Mouse (Mus musculus) forelimb bud, embryonic 11.5 days (tissue): ENCODE results near the gene Suclg1.

Source experiments
- DNase-seq: peaks from one replicate; pipeline ENCODE4 v3.0.0-alpha.2; 2012; ENCODE audit warnings: low read depth, low spot score

Gene Suclg1

DNA sequence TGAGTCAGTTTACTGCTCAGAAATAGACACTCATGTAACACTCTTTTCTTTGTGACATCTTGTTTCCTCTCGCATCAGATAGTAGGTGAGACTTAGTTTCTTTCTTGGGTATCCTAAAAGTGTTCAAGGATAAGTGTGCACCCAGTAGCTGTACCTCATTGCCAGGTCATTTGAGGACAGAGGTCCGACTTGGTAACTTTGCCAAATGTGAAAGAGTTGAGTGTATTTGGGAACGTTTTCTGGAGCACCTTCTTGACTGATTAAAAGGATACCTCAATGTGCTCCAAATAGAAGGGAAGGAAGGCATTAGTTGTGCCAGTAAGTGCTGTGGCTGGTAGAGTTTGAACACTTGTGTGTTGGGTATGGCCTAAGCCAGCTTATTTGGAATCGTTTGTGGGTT lies 1.7 kb downstream of the Suclg1 start:
- DNase-seq, result no peak

DNA sequence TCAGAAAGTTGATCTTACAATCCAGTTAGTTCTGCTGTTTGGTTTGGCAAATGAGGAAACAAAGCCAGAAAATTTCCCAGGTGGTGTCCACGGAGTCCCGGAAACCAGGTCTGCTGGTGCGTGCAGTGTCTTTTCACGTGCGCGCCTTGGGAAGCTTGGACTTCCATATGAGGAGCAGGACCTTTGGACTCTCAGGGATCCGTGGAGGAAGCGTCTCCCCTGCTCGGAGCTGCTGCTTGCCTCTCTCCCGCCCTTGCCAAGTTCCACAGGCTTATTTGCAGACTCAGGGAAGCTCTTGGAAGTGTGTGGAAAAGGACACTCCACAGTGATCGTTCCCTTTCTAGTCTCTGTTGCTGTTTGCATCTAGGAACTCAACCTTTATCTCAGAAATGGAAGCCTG lies 3.2 kb downstream of the Suclg1 start:
- no peak for DNase-seq

GRCm38 (mm10) chr6:73252396-73252795 lies 4.2 kb downstream of the Suclg1 start:
- DNase-seq, result no peak

GRCm38 (mm10) chr6:73253006-73253405 lies 4.8 kb downstream of the Suclg1 start:
- no peak for DNase-seq

DNA sequence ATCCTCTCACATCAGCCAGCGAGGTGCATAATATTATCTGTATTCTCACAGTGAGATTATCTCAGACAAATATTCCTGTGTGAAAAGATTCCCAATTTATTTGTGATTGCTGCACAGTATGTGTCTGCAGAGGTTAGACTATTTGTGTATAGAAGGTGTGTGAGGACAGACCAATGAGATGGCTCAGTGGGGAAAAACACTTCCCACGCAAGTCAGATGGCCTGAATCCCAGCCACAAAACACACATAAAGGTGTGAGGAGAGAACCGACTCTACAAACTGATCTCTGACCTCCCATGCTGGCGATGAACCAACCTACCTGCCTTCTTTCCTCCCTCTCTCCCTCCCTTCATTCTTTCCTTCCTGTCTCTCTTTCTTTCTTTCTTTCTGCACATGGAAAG lies 5.4 kb downstream of the Suclg1 start:
- DNase-seq, result no peak

GRCm38 (mm10) chr6:73254307-73255228 lies 6.4 kb downstream of the Suclg1 start:
- no peak for DNase-seq

DNA sequence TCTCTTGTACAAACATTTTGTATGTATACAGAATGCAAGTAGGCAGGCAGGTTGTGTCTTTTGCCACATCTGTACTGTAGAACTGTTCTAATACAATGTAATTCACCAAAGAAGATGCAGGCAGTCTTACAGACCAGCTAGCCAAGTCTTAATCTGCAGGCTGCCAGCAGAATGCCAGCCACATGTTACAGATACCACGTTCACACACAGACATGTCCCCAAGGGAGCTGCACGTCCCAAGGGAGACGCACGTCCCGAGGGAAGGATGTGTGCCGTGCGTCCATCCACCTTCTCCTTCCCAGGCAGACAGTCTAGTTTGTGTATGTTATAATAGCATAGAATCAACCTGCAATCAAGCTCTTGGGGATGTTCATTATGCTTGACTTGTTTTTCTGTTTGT lies 8.9 kb downstream of the Suclg1 start:
- DNase-seq, result no peak

DNA sequence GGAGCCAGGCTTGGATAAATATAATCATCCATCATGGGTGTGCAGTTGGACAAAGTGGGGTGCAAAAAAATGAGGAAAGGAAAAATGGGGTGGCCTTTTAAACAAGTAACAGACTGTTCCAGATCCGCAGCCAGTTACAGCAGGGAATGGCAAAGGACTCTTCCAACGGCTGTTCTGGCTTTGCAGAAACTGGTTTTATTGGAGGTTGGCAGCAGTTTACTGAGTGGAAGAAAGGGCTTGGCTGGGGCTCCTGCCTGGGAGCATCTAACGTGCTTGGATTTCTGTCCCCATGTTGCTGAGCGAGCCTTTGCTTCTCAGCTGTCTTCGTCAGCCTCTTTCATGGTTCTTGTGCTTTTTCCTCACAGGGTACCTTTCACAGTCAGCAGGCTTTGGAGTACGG lies 11.9 kb downstream of the Suclg1 start:
- no peak for DNase-seq

GRCm38 (mm10) chr6:73264801-73265200 lies 16.6 kb downstream of the Suclg1 start:
- no peak for DNase-seq

DNA sequence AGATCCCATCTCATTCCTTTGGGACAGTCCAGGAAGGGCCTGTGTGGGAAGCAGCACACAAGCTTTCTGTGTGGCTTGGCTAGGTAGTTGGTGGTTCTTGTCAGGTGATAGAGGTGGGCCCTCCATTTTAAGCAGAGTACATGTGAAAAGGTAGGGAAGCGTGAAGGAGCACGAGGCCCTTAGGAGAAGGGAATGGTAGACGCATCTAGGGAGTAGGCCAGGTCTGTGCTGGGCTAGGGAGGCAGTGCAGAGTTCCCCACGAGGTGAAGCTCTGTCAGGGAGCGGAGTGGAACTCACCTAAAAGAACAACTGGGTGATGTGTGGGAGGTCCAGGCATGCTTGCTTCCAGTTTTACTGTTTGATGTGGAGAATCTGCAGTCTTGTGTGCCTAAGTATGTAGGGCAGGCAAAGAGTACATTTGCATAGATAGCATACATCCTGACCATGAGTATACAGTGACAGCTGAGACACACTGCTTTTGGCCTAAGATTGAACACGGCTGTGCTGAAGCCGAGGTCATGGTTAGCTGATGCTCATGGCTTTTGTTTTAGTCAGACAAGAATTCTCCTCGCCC lies 19.6 kb downstream of the Suclg1 start:
- DNase-seq, result no peak

DNA sequence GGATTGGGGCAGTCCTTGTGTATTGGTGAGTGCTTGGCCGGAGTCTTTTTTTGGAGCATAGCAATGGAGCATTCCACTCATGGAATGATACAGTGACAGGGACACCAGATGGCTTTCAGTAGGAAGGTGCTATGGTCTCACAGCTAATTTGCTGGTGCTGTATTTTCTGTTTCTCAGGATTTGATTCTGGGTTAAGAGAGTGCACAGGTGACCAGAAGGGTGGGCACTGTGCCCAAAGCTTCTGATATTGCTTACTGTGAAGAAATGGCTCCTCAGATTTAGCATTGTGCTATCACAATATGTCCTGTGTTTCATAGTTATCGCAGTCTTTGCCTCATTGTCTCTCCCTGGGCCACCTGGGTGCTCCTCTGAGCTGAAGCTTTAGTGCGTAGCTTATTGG lies 21.2 kb downstream of the Suclg1 start:
- no peak for DNase-seq

GRCm38 (mm10) chr6:73271546-73272091 lies 23.4 kb downstream of the Suclg1 start:
- DNase-seq, result no peak

GRCm38 (mm10) chr6:73275002-73275401 lies 26.8 kb downstream of the Suclg1 start:
- DNase-seq, result no peak

DNA sequence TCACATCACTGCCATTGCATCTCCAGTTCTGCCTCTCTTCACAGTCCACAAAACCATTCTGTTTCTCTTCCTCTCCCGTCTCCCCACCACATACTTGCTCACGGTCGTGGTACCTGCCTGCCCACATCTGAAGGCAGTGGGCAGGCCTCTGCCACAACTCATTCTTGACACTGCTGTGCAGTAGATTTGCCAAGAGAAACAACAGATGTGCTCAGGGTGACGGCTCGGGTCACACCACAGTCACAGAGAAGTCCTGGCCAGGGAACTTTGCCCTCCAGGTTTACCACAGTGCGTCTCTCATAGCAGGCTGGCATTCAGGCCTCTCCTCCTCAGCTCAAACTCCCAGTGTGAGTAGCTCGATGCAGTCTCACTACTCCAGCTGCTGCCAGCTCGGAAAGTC lies 31.5 kb downstream of the Suclg1 start:
- DNase-seq, result no peak

- no peak for DNase-seq
Observed at GRCm38 (mm10) chr6:73280546-73281115, 32.4 kb downstream of the Suclg1 start.

GRCm38 (mm10) chr6:73286326-73286725 lies 38.1 kb downstream of the Suclg1 start:
- DNase-seq, result no peak

GRCm38 (mm10) chr6:73306837-73307236 lies 58.7 kb downstream of the Suclg1 start:
- DNase-seq, result no peak

DNA sequence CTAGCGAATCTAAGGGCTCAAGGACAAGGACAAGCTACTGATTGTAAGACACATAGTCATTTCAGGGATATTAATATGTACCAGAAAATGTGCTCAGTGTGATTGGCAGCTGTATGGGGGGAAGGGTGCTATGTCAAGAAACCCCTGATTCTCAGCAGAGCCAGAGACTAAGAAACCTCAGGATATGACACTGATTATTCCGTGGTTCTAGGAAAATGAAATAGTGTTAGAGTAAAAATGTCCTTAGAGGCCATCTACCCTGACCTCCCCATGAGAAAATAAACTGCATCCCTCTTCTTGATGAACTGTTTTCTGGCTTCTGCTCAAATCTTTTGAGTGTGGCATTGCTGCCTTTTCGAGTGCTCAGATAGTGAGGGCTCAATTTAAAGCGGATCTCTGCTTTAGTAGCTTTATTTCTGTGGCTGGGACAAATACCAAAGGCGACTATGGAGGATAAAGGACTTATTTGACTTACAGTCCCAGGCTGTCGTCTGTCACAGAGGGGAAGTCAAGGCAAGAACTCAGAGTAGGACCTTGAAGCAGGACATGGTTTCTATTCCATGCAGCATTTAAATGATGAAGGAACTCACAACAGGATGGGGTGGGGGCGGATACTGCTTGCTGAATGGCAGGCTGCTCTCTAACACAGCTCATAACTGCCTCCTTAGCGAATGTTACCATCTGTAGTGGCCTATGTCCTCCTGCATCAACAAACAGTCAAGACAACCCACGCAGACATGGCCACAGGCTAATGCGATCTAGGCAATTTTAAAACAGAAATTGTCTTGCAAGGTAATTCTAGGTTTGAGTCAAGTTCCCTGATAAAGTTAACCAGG lies 60.7 kb downstream of the Suclg1 start:
- DNase-seq, result no peak

DNA sequence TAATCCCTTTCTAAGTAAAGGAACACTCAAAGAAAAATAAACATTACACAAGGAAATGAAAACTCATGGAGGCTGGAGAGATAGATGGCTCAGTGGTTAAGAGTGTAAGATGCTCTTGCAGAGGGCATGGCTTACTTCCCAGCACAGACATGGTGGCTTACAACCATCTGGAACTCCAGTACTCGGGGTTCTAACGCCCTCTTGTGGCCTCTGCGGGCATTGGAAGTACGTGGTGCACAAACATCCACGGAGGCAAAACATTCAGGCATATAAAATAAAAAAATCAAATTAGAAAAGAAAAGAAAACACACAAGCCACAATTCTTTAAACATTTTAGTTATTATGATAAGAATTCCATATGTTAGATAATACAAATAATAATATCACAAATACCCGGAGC lies 63.2 kb downstream of the Suclg1 start:
- no peak for DNase-seq

- DNase-seq, result no peak
Observed at GRCm38 (mm10) chr6:73311786-73312185, 63.6 kb downstream of the Suclg1 start.

DNA sequence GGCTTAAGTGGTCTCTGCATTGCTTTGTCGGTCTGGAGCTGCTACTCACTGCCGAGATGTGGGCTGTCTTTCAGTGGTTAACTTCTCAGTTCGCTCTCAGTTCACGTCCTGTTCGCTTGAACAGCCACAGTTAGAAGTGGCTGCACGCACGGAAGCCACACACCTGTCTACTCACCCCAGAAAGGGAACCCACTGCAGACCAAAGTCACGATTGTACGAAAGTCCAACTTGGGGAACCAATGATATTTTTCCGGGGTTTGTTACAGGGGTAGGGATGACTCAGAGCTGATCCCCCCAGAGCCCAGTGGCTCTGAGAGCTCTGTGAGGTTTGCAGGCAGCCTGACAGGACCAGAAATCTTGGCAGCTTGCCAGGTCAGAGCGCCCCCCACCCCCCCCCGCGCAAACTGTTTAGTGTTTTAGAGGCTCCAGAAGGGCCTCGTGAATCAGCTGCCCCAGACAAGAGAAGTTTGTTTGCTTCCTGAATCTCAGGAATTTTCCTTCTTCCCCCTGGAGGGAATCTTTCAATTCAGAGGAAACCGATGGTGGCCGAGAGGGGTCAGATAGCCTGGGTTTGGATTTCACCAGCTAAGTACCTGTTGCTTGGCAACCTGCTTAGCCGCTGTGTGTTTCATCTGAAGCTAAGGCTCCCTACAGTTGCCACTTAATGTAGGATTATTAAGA lies 66.9 kb downstream of the Suclg1 start:
- peak; percentile 94 for DNase-seq
